Mouse (Mus musculus) hematopoietic stem cell, adult 5-6 weeks (primary cell): ENCODE measurements around the gene Disp1. TPM values are rescaled to one million over a fixed set of nuclear protein-coding genes. Genes with fewer than 3 reads are reported as not detected.

Experiments
- ATAC-seq, 2 experiments: fragments of 125-278 bp in 1 of 2; replicated peaks in 1 of 2; 2 replicates each; pipeline ENCODE4 v1.8.0; 2016 to 2017; ENCODE audit warnings: inconsistent platforms in 2 of 2, mild to moderate bottlenecking in 2 of 2, moderate number of reproducible peaks in 2 of 2, low read depth in 1 of 2, moderate TSS enrichment in 1 of 2; ENCODE audit not compliant: low FRiP score in 2 of 2, poor library complexity in 2 of 2, severe bottlenecking in 2 of 2, insufficient read depth in 1 of 2, low TSS enrichment in 1 of 2
- total RNA-seq: library from RNA; stranded (forward); fragments of 172-1452, 232-1000 nt; gene quantifications from 2 replicates; pipeline ENCODE4 v1.2.3, GENCODE M21; 2017

Disp1 gene
- total RNA-seq, 1 experiment from 2014 or later, result 6.9 TPM

DNA sequence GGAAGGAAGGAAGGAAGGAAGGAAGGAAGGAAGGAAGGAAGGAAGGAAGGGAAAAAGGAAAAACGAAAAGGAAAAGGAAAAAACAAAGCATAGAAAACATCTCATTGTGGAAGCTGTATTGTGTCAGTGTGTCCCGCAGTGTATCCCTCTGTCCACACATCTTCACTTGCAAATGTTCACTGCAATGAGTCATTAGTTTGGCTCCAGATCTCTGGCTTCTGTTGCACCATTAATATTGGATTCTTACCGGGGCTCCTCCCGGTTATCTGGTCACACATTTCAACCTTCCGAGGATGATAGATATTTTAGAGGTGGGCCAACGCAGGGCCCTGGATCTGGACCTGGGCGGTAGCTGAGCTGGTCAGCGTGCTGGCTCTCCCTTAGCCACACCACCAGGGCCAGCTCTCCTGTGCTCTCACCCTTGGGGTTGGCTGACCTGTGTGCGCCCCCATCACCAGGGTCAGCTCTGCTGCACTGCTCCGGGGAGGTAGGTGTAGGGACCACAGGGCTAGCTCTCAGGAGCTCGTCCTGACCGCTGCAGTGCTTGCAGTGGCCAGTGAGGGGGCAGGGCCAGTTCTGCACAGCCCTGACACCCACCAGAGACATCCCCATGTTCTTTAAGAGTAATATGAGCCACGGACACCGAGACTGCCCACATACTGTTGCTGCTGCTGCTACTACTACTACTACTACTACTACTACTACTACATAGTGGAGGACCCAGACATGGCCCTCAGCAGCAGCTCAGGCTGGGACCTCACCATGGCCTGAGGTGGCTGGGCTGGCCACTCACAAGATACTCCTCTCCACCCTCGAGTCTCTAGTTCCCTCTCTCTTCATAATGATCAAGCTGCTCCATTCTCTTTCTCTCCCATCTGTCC lies 104.1 kb downstream of the Disp1 start:
- no peak for ATAC-seq

- no peak for ATAC-seq
Measured at GRCm38 (mm10) chr1:183116441-183116840, 104.9 kb downstream of the Disp1 start.

DNA sequence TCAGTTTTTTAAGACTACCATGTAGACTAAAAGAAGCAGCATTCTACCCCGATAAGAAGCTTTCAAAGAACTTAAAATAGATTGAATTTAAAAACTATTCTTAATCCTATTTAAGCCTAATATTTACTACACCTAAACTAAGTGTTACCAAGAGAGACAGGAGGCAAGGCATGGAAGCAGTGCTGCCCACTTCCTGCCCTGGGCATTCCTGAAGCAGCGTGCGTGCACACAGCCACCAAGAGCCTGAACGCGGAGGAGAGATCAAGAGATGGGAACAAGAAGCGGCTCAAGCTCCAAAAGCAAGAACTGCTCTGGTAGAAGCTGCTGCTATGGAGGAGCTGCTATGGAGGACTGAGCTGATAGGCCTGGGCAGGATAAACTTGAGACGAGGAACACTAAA lies 106.2 kb downstream of the Disp1 start:
- no peak for ATAC-seq

DNA sequence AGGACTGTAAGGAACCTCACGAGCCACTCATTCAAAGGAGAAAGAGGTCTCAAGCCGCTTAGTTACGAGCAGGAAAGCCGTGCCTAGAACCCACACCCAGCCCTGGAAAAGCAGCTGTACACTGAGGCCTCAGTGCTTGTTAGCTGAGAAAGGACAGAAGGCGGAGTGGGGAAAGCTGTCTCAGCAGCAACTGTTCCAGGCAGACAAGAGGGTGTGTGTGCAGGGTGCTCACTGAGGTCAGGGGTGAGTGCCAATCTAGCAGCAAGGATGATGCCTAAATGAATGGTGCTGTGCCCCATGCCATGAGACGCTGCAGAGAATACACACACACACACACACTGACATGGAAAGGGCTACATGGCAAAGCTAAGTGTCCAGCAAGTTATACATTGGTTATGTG lies 106.8 kb downstream of the Disp1 start:
- no peak for ATAC-seq

DNA sequence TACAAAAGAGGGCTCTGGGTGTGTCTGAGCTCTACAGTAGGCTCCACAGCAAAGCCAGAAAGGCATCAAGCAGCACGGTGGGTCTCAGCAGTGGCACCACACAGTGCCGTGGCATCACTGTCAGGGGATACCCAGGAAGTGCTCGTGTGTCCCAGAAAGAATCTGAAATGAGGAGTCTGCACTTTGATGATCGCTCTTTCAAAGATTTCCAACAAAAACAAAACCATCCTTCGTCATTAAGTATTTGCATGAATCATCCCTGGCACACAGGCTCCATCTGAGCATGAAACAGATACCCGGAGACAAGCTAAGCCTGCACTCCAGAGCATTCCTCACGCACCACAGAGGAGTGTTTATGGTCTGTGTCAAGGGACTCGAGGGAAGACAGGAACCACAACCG lies 107.8 kb downstream of the Disp1 start:
- ATAC-seq, result no peak

DNA sequence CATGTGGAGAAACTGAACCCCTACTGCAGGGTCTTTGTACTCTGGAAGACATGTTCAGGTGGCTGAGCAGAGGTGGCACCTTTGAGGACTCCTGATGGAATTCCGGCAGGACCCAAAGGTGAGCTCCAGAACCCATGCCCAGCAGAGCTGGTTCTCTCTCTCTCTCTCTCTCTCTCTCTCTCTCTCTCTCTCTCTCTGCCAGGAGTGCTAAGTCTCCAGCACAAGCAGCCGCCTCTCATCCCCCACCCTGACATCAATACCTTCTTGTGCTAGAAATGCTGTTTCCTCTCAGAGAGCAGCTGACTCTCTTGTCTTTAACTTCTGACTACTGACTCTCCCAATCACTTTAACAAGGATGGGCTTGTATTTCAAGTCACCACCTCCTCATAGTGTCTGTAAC lies 113.8 kb downstream of the Disp1 start:
- no peak for ATAC-seq

GRCm38 (mm10) chr1:183104696-183105095 lies 116.6 kb downstream of the Disp1 start:
- no peak for ATAC-seq

DNA sequence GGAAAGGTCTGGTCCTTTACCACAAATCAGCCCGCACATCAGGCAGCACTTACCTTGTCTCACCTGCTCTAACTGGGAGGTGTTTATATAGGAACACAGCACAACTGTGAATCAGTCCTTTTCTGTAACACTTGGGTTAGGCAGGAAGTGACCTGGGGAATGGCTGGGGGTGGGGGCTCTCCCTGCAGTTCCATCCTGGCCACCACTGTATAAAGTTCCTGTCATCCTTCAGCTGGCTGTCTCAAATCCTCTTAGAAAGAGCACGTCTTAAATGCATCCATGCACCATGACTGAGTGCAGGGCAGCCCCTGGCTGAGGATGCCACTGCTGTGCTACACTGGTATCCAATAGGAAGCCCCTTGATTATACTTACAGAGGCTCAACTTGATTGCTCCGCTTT lies 118.5 kb downstream of the Disp1 start:
- ATAC-seq, result no peak

DNA sequence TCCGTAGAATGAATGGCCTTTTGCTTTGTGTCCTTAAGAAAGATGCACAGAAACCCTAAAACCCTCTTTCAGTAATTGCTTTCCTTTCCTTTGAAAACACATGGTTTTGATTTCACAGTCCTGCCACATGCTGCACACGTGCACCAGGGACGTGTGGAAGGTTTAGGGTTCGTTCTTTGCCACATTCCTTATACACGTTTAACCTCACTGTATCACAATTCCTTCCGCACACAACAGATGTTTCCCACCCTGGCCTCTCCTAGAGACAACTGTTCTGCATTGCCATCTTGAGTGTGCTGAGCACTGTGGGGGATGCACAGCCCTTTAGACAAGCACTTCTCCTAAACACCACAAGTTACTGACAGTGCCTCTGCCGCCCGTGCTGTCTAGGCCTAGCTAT lies 119.2 kb downstream of the Disp1 start:
- no peak for ATAC-seq

GRCm38 (mm10) chr1:183101371-183101770 lies 120.0 kb downstream of the Disp1 start:
- no peak for ATAC-seq

DNA sequence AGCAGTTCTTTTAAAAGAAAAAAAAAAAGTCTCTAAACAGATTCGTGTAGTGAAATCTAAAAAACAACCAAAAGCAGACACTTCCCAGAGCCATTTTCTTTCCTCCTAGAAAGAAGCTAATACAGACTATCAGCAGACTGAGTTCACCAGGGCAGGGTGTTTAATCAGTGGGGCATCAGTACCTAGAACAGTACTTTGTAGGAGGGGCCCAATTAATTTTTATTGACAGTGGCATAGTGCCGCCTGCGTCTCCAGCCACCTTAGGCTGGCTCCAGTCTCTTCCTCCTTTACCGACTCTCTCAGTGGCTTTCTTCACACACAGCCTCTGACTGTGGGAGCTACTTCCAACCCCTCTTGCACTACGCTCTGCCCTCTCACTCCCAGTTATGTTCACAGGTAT lies 121.1 kb downstream of the Disp1 start:
- ATAC-seq, result no peak

- ATAC-seq, result no peak
Measured at GRCm38 (mm10) chr1:183099686-183100085, 121.6 kb downstream of the Disp1 start.

GRCm38 (mm10) chr1:183097606-183098005 lies 123.7 kb downstream of the Disp1 start:
- no peak for ATAC-seq

GRCm38 (mm10) chr1:183095454-183096088 lies 125.8 kb downstream of the Disp1 start:
- no peak for ATAC-seq

DNA sequence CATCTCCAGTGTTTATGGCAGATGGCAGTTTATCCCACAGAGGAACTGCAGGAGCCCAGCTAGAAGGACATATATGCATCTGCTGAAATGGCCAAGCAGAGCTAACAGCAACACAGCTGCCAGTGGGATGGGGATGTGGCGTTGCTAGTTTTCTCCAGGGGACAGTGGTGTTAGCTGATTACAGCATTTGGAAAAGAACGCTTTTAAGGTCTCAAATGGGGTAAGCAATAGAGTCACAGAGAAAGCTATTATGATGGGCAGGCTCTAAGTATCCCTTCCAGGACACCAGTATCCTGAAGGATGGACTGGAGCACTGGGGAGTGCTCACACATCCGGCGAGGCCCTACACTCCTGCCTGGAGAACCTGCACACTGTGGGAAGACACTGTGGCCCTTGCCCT lies 129.0 kb downstream of the Disp1 start:
- no peak for ATAC-seq

GRCm38 (mm10) chr1:183091203-183091602 lies 130.1 kb downstream of the Disp1 start:
- no peak for ATAC-seq

DNA sequence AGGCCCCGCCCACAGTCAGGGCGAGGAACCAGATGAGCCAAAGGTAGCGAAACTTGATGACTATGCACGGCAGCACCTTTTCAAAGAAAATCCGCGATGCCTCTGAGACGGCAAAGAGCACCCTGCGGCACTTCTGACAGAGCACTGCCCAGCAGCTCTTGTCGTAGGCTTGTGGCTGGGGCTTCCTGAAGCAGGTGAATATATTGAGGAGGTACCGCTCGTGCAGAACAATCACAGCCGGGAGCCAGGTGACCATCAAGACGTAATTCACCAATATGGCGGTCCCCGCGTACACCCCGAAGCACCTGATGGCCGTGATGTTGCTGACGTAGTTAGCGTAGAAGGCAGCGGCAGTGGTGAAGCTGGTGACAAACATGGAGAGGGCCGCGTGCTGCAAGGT lies 132.7 kb downstream of the Disp1 start:
- ATAC-seq, result no peak

GRCm38 (mm10) chr1:183086843-183087242 lies 134.5 kb downstream of the Disp1 start:
- ATAC-seq, result no peak
